8 mouse cellular contexts compared by ENCODE assay signal in the genomic region with DNA sequence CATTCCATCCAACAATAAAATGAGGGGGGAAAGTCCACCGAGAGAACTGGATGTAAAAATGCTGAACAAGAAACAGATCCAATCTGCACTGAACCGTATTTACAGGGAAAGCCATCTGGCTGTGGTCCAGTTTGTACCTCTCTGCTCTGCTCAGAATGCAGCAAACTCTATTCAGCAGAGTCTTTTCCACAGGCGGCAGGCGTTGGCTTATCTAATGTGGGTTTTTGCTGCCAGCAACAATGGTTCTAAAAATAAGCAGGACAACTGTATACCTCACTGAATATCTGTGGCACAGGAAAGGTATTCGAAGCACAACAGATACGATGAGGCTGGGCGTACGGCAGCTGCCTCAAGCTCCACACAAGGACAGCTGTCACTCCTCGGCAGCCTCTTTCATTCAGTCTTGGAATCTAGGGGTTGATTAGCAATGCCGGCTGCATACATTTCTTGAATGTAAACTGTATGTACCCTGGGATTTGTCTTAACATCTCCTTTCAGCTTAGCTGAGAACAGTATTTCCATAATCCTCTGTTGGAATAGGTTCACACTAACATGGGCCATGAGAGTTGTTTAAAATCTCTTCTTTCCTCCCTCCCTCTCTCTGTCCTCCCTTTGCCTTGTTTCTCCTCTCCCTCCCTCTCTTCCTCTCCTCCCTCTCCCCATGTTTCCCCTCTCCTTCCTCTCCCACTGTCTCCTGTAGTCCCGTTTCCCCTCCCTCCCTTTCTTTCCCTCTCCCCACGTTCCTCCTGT.
DNase-seq lines count a peak whose midpoint lies in the region; ATAC-seq lines count a peak whose summit lies in the region.

No protein-coding gene starts in this region.

- 3% methylated on average over 12 of the region's 12 CpGs for WGBS in forebrain, embryonic 14.5 days
- WGBS in midbrain, embryonic 10.5 days: 37% methylated on average over 12 of the region's 12 CpGs

- H3K36me3 ChIP-seq in forebrain, embryonic 14.5 days (ENCODE audit: control insufficient read depth, insufficient read depth, low read length): no peaks in the 10 kb centered on the region
- no peaks in the 10 kb centered on the region for H3K36me3 ChIP-seq in midbrain, embryonic 10.5 days

- peaks cover 13% of the 10 kb centered on the region for H3K4me1 ChIP-seq in forebrain, embryonic 14.5 days (ENCODE audit: control insufficient read depth, insufficient read depth, low read length)
- peaks cover 32% of the 10 kb centered on the region for H3K4me1 ChIP-seq in midbrain, embryonic 10.5 days

- H3K27me3 ChIP-seq in forebrain, embryonic 14.5 days (replicated peaks; ENCODE audit: control insufficient read depth, insufficient read depth, low read length): no peaks in the 10 kb centered on the region
- no peaks in the 10 kb centered on the region for H3K27me3 ChIP-seq in midbrain, embryonic 10.5 days (ENCODE audit: low read depth, poor library complexity, severe bottlenecking)

- peak; percentile 73 for DNase-seq in heart, adult 11 months
- DNase-seq in heart, adult 9 months (ENCODE audit: low spot score in 2 of 2): no peak
- peak; percentile 79 for DNase-seq in forebrain, embryonic 14.5 days (ENCODE audit: low spot score)
- peak; percentile 30 to 34 for DNase-seq in kidney, postnatal 36 days
- DNase-seq in midbrain, embryonic 10.5 days (ENCODE audit: low spot score): no peak
- DNase-seq in gastrocnemius, postnatal 10 days: no peak
- no peak for DNase-seq in thymus, postnatal 0 days (ENCODE audit: low spot score)

- peak; percentile 87 for ATAC-seq in forebrain, embryonic 14.5 days
- ATAC-seq in granulocyte monocyte progenitor cell, adult 5-6 weeks (replicated peaks; ENCODE audit: poor library complexity, severe bottlenecking): no peak

- H3K9ac ChIP-seq in forebrain, embryonic 14.5 days (ENCODE audit: low read length): peak overlapping the region; percentile 17; the same call in 1 of the 2 replicates

- H3K4me3 ChIP-seq in forebrain, embryonic 14.5 days (ENCODE audit: low read depth, low read length): 0 out of 2 replicates have a peak overlapping the region, but pooled peaks have one; percentile 1
- H3K4me3 ChIP-seq in midbrain, embryonic 10.5 days: no peak overlapping the region

- H3K27ac ChIP-seq in forebrain, embryonic 14.5 days (ENCODE audit: low read depth, low read length): peak overlapping the region; percentile 46
- peak overlapping the region; percentile 67 for H3K27ac ChIP-seq in midbrain, embryonic 10.5 days (replicated peaks)

- peak overlapping the region; percentile 44 for H3K4me2 ChIP-seq in forebrain, embryonic 14.5 days (ENCODE audit: low read length)

- H3K9me3 ChIP-seq in forebrain, embryonic 14.5 days (replicated peaks; ENCODE audit: control insufficient read depth, low read length): no peaks in the 10 kb centered on the region
- no peaks in the 10 kb centered on the region for H3K9me3 ChIP-seq in midbrain, embryonic 10.5 days (replicated peaks)

Comparison
In these comparisons a context has a peak if more than half of its experiments do, and no peak if none do; other contexts are left out.
1. DNase-seq: peak in heart, adult 11 months (single experiment), forebrain, embryonic 14.5 days (single experiment) and kidney, postnatal 36 days (2 of 2); none in heart, adult 9 months (0 of 2), midbrain, embryonic 10.5 days (single experiment), gastrocnemius, postnatal 10 days (single experiment) and thymus, postnatal 0 days (single experiment).